7 mouse cellular contexts compared by ENCODE assay signal in genomic region chr17:50698410-50698809, GRCm38 (mm10).
A peak's percentile ranks its signal among the peaks of the same experiment; 100 is the strongest.
DNase-seq lines count a peak whose midpoint lies in the region; ATAC-seq and TF ChIP-seq lines count a peak whose summit lies in the region.
"Not testable (repeated sequence)": the region's sequence is repeated elsewhere in the genome, so short reads cannot be mapped to it uniquely, and the experiment has no call there.

No protein-coding gene starts in this region.

- peak; percentile 77; the same call in 1 of the 2 replicates for ATAC-seq in forebrain, embryonic 12.5 days (ENCODE audit: low FRiP score)
- not testable (repeated sequence) for ATAC-seq in intestine, embryonic 16.5 days; limb, embryonic 13.5 days (ENCODE audit: low FRiP score, low read depth); midbrain, postnatal 0 days (ENCODE audit: low FRiP score)
- peak; percentile 67 for ATAC-seq in megakaryocyte, adult 5-6 weeks (ENCODE audit: poor library complexity, severe bottlenecking)

- not testable (repeated sequence) for H3K36me3 ChIP-seq in forebrain, embryonic 12.5 days (replicated peaks); hindbrain, embryonic 10.5 days; intestine, embryonic 16.5 days (ENCODE audit: control insufficient read depth, insufficient read depth, low read length); limb, embryonic 13.5 days; midbrain, postnatal 0 days (ENCODE audit: insufficient read depth, low read length)

- not testable (repeated sequence) for H3K27ac ChIP-seq in forebrain, embryonic 12.5 days; hindbrain, embryonic 10.5 days; intestine, embryonic 16.5 days (ENCODE audit: low read length); limb, embryonic 13.5 days; midbrain, postnatal 0 days (ENCODE audit: low read depth, low read length)

- not testable (repeated sequence) for H3K4me1 ChIP-seq in forebrain, embryonic 12.5 days; hindbrain, embryonic 10.5 days (replicated peaks); intestine, embryonic 16.5 days (ENCODE audit: control insufficient read depth, insufficient read depth, low read length); limb, embryonic 13.5 days; midbrain, postnatal 0 days (ENCODE audit: insufficient read depth, low read length)

- WGBS in forebrain, embryonic 12.5 days = 2% methylated on average over 39 of the region's 39 CpGs
- WGBS in hindbrain, embryonic 10.5 days = 3% methylated on average over 39 of the region's 39 CpGs
- 2% methylated on average over 38 of the region's 39 CpGs for WGBS in intestine, embryonic 16.5 days
- 2% methylated on average over 39 of the region's 39 CpGs for WGBS in limb, embryonic 13.5 days
- WGBS in midbrain, postnatal 0 days = 1% methylated on average over 35 of the region's 39 CpGs

- H3K4me2 ChIP-seq in forebrain, embryonic 12.5 days = peak overlapping the region; percentile 49
- peak overlapping the region; percentile 39 for H3K4me2 ChIP-seq in intestine, embryonic 16.5 days (ENCODE audit: low read depth, low read length)
- H3K4me2 ChIP-seq in limb, embryonic 13.5 days (replicated peaks) = peak overlapping the region; percentile 58
- H3K4me2 ChIP-seq in midbrain, postnatal 0 days (ENCODE audit: low read depth, low read length, poor library complexity, severe bottlenecking) = peak overlapping the region; percentile 39; the same call in 1 of the 2 replicates

- DNase-seq in heart, adult 11 months = peak; percentile 44
- DNase-seq in hindbrain, embryonic 10.5 days (ENCODE audit: low spot score); midbrain, postnatal 0 days (ENCODE audit: low spot score): not testable (repeated sequence)

- H3K9ac ChIP-seq in forebrain, embryonic 12.5 days; intestine, embryonic 16.5 days (ENCODE audit: low read depth, low read length); limb, embryonic 13.5 days; midbrain, postnatal 0 days (replicated peaks; ENCODE audit: low read length, poor library complexity, severe bottlenecking): not testable (repeated sequence)

- H3K4me3 ChIP-seq in forebrain, embryonic 12.5 days (replicated peaks) = peak overlapping the region; percentile 19; the same call in 1 of the 2 replicates
- peak overlapping the region; percentile 33 for H3K4me3 ChIP-seq in hindbrain, embryonic 10.5 days
- peak overlapping the region; percentile 18 for H3K4me3 ChIP-seq in intestine, embryonic 16.5 days (ENCODE audit: low read length)
- H3K4me3 ChIP-seq in limb, embryonic 13.5 days = peak overlapping the region; percentile 28
- H3K4me3 ChIP-seq in midbrain, postnatal 0 days (ENCODE audit: low read depth, low read length) = peak overlapping the region; percentile 27

- not testable (repeated sequence) for TF ChIP-seq CTCF in midbrain, postnatal 0 days (IDR thresholded peaks at IDR 0.05)

- not testable (repeated sequence) for H3K9me3 ChIP-seq in forebrain, embryonic 12.5 days; hindbrain, embryonic 10.5 days; intestine, embryonic 16.5 days (ENCODE audit: control insufficient read depth, low read length); limb, embryonic 13.5 days; midbrain, postnatal 0 days (ENCODE audit: low read length)

- not testable (repeated sequence) for H3K27me3 ChIP-seq in forebrain, embryonic 12.5 days; intestine, embryonic 16.5 days (replicated peaks; ENCODE audit: control insufficient read depth, insufficient read depth, low read length); limb, embryonic 13.5 days; midbrain, postnatal 0 days (ENCODE audit: insufficient read depth, low read length)
- peaks cover 15% of the 10 kb centered on the region for H3K27me3 ChIP-seq in hindbrain, embryonic 10.5 days (ENCODE audit: insufficient read depth, poor library complexity, severe bottlenecking)
